Mouse (Mus musculus) brain, adult 2 months (tissue): Measurements from ENCODE around the gene Asb18.

Source experiments
- DNase-seq: peaks from one replicate; pipeline ENCODE4 v3.0.0; 2011; ENCODE audit warnings: low read depth, low spot score

Asb18 gene

GRCm38 (mm10) chr1:89933786-89934185 lies 80.7 kb downstream of the Asb18 start:
- no peak for DNase-seq

DNA sequence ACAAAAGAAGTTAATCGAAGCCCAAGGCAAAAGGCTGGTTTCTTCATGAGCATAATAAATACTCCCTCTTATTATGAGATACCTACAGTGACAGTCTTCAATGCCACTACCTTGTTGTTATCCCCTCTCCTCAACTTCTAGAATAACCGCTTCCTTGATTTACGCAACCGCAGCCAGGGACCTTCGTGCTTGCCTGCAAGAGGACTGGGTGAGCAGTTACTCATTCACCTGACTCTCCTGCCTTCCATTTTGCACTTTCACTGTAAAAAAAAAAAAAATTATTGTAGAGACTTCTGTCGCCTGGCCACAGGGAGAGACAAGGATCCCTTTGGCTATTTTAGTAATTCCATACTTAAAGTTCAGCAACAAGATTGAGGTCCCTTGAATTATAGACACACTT lies 81.4 kb downstream of the Asb18 start:
- DNase-seq, result no peak

GRCm38 (mm10) chr1:89932616-89933015 lies 81.8 kb downstream of the Asb18 start:
- DNase-seq, result no peak

- DNase-seq, result no peak
Measured at GRCm38 (mm10) chr1:89932021-89932423, 82.4 kb downstream of the Asb18 start.

- DNase-seq, result peak; percentile 17
Measured at GRCm38 (mm10) chr1:89931120-89931519, 83.3 kb downstream of the Asb18 start, which contains the start of gene Gbx2. Gbx2 (minus strand) TSS chr1:89931179.

DNA sequence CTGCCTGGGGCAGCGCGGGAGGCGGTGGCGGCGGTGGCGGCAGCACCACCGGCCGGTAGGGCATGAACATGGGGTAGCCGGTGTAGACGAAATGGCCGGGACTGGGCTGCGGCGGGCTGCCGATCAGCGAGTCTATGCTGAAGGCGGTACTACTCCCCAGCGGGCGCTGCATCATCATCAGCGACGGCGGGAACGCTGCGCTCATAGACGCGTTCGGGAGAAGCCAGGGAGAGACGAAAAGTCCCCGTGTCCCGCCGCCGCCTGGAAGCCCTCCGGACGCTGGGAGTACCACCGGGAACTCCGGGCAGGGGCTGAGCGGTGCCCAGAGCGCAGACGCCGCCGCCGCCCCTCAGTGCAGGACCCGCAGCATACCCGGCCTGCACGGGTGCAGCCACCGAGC lies 83.9 kb downstream of the Asb18 start:
- no peak for DNase-seq

- DNase-seq, result no peak
Measured at GRCm38 (mm10) chr1:89929721-89930505, 84.6 kb downstream of the Asb18 start.

DNA sequence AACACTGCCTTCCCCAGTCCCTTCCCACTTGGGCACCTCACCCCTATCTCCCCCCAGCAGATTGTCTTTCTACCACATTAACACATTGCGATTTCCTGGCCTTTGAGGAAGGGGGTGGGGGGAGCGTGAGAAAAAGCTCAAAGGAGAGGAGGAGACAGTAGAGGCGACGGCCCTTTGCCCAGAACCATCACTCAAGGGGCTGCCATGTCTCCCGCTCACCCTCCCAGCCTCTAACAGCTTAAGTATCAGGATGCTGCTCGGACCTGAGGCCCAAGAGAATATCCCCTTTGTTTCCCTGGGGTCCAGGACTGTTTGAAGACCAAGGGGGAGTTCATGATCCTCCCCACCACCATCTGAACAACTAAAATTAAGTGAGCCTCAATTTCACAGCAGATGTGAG lies 85.3 kb downstream of the Asb18 start:
- no peak for DNase-seq

DNA sequence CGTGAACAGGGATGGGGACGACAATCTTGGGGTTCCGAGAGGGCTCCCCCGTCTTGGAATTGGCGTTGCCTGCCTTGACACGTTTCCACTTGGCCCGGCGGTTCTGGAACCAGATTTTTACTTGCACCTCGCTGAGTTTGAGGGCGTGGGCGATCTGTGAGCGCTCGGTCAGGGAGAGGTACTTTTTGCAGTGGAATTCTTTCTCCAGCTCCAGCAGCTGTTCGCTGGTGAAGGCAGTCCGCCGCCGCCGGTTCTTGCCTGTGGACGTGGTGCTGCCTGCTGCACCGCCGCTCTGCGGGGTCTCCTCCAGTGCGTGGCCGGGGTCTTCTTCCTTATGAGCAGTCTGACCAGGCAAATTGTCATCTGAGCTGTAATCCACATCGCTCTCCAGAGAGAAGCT lies 85.8 kb downstream of the Asb18 start:
- DNase-seq, result no peak

- DNase-seq, result no peak
Measured at GRCm38 (mm10) chr1:89927061-89927661, 87.3 kb downstream of the Asb18 start.

- no peak for DNase-seq
Measured at GRCm38 (mm10) chr1:89926583-89927060, 87.8 kb downstream of the Asb18 start.

- DNase-seq, result no peak
Measured at GRCm38 (mm10) chr1:89925501-89926190, 88.8 kb downstream of the Asb18 start.

GRCm38 (mm10) chr1:89923642-89924020 lies 90.8 kb downstream of the Asb18 start:
- no peak for DNase-seq

GRCm38 (mm10) chr1:89922883-89923641 lies 91.4 kb downstream of the Asb18 start:
- no peak for DNase-seq

DNA sequence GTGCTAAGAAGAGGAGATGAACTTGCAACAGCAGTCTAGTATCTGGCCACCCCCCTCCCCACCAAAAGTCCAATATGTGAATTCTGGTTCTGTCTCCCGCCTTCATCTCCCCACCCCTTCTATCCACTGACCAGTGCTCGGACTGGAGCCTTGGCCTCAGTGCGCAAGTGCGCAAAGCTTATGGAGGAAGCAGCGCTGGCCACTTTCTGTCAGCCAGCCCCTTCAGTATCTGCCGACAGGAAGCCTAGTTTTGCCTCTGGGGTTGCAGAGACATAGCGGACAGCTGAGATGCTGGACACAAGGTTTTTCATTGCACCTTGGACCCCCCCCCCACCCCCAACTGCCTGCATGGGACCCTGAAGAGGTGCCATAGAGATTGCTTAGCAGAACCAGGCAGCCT lies 92.2 kb downstream of the Asb18 start:
- DNase-seq, result no peak

DNA sequence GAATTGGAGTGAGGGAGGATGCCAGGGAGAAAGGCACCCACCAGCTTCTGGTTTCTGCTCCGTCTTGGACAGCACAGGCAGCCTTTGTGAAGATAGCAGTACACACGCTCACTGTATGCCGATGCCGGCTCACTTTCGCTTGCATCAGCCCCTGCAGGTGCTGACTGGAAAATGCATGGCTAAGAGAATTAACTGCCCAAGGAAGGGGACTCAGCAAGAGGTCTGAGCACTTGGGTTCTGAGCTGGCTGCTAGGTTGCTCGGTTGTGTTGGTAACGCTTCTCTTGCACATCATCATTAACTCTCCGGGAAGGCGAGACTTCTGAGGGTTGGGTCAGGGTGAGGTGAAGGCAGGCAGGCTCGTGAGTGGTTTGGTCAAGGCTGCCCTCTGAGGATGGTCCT lies 92.7 kb downstream of the Asb18 start:
- peak; percentile 24 for DNase-seq

- no peak for DNase-seq
Measured at GRCm38 (mm10) chr1:89919206-89919605, 95.3 kb downstream of the Asb18 start.

DNA sequence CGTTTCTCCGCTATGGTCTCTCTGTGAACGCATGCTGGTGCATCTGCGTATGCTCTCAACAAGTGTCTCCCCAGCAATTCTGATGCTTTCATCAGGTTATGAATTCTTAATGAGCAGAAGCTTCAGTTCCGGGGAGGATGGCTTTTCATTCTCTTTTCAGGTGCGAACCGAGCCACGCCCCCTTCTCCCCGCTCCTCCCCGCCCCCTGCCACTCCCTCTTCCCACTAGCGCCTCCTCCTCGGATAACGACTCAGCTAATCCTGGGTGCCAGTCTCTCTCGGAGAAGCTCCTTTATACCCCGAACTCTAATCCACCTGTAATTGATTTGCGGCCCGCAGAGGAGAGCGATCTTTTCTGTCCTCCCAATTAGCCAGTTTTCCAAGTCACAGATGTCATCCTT lies 96.4 kb downstream of the Asb18 start:
- DNase-seq, result no peak

GRCm38 (mm10) chr1:89913611-89914010 lies 100.9 kb downstream of the Asb18 start:
- no peak for DNase-seq

- no peak for DNase-seq
Measured at GRCm38 (mm10) chr1:89912392-89912791, 102.1 kb downstream of the Asb18 start.

DNA sequence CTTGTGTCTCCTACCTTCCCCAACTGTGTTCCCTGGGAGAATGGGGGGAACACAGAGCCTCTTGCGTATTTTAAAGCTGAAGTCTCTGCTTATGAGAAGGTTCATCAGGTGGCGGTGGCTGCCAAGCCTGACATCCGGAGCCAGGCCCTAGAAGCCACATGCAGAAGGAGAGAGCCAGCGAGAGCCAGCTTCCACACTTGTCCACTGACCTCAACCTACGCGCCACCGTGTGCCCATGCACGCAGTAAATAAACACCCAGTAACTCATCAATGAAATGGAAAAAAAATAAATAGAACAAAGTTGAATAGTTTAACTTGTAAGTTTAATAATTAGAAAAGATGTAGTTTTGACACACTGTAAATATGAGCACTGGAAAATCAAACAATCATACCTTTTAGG lies 104.7 kb downstream of the Asb18 start:
- DNase-seq, result no peak

- no peak for DNase-seq
Measured at GRCm38 (mm10) chr1:89902641-89903040, 111.8 kb downstream of the Asb18 start.
